Mouse (Mus musculus) G1E (cell line): Measurements from ENCODE around the gene Snx29. TPM values are rescaled to one million over a fixed set of nuclear protein-coding genes. Genes with fewer than 3 reads are reported as not detected.
"Not testable (repeated sequence)": the region's sequence is repeated elsewhere in the genome, so short reads cannot be mapped to it uniquely, and the experiment has no call there.

Source experiments
- ATAC-seq: 2 replicates; pipeline ENCODE4 v1.8.0; 2016; ENCODE audit warnings: mild to moderate bottlenecking; ENCODE audit not compliant: insufficient number of reproducible peaks, poor library complexity, low FRiP score, severe bottlenecking; ENCODE audit errors: extremely low read depth
- DNase-seq: peaks from one replicate; pipeline ENCODE4 v3.0.0; 2012; ENCODE audit warnings: low spot score
- H3K27me3 ChIP-seq: 2 replicates; pipeline ENCODE4 v1.6.1; 2012; ENCODE audit warnings: mild to moderate bottlenecking, low read length, inconsistent platforms; ENCODE audit not compliant: insufficient read depth
- H3K36me3 ChIP-seq: replicated peaks from 2 replicates; pipeline ENCODE3; 2012; ENCODE audit warnings: mild to moderate bottlenecking, inconsistent platforms
- H3K4me1 ChIP-seq: 2 replicates; pipeline ENCODE4 v1.6.1; 2012; ENCODE audit warnings: low read depth, low read length, inconsistent platforms, mixed read lengths; ENCODE audit not compliant: insufficient read depth
- H3K4me3 ChIP-seq: 2 replicates; pipeline ENCODE4 v1.5.1; 2012; ENCODE audit warnings: low read depth, mild to moderate bottlenecking, inconsistent platforms, low read length, moderate library complexity, mixed read lengths
- H3K9me3 ChIP-seq: replicated peaks from 2 replicates; pipeline ENCODE4 v1.6.1; 2012; ENCODE audit warnings: inconsistent platforms
- CTCF ChIP-seq: IDR thresholded peaks from 2 replicates; pipeline ENCODE4 v1.5.1; 2012; ENCODE audit warnings: low read depth, low read length, inconsistent platforms, mixed read lengths
- GATA1 ChIP-seq: IDR thresholded peaks from 2 replicates; pipeline ENCODE4 v1.6.1; 2012; ENCODE audit warnings: borderline replicate concordance, low read length, inconsistent platforms, mixed read lengths
- GATA2 ChIP-seq: IDR thresholded peaks from 2 replicates; pipeline ENCODE4 v1.6.1; 2012; ENCODE audit warnings: low read depth, low read length, inconsistent platforms, borderline replicate concordance
- POLR2AphosphoS5 ChIP-seq: IDR thresholded peaks from 2 replicates; pipeline ENCODE4 v1.6.1; 2012; ENCODE audit warnings: low read depth, low read length, inconsistent platforms; ENCODE audit not compliant: insufficient replicate concordance
- TAL1 ChIP-seq: conservative IDR thresholded peaks from 2 replicates; pipeline ENCODE4 v1.6.1; 2012; ENCODE audit warnings: low read depth, low read length, inconsistent platforms, mixed read lengths
- polyA plus RNA-seq: library from polyadenylated mRNA; stranded (reverse); fragments of >175 nt; gene quantifications from 2 replicates; pipeline ENCODE4 v1.2.3, GENCODE M21; 2012
- total RNA-seq, 2 experiments: library from RNA; stranded (forward) in 1 of 2; stranded (reverse) in 1 of 2; fragments of 200-1000 nt in 1 of 2; fragments of >200 nt in 1 of 2; fragmentation: Nextera tagmentation in 1 of 2; gene quantifications; 2 replicates each; pipeline ENCODE4 v1.2.3; 2014 to 2017

Gene Snx29
- total RNA-seq (2014; fragmentation: Nextera tagmentation) (7.8 and 9.1 TPM in 2 replicates), total RNA-seq (2017) (14.0 and 18.0 TPM in 2 replicates), polyA plus RNA-seq (3.9 and 4.4 TPM in 2 replicates)

DNA sequence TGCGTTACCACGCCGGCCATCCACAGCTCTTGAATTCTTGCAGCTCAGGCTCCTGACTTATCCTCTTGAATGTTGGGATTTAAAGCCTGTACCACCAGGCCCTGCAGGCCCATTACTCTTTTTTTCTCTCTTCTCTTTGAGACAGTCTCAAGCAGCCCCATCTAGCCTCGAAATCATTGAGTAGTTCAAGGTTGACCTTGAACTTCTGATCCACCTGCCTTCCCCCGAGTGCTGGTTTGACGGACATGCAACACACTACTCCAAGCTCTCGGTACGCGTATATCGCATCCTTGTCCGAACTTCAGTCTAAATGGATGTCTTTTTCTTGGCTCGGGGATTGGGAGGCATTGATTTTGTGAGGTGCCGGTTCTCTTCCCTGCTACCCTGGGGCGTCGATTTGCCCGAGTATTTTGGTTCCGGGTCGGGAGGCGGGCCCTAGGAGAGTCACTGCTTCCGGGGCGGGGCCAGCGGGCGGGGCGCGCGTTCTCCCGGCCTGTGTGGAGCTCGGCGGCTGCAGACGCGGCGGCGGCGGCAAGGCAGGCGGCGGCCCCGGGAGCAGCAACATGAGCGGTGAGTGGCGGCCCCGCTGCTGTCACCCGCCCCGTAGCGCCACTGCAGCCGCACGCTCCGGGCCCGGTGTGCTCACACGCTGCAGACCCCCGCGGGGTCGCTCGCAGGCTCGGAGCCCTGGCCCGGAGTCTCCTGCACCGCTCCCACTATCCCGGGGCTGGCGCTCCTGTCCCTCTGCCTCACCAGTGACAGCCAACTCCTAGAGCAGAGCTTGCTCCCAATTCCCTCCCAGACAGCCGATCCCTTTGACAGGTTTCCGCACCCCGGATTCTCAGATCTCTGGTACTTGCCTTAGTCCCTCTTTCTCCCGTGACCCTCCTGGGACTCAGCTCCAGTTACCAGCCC, at the start of gene Snx29:
Snx29 (plus strand) TSS at position 500 of the 915 bp plus-strand sequence.
- TF ChIP-seq CTCF (no peak), GATA1 (no peak), GATA2 (no peak), POLR2AphosphoS5 (no peak)
- Histone ChIP-seq H3K4me1 (peaks cover 17% of the 10 kb centered on the region), H3K36me3 (peaks cover 7% of the 10 kb centered on the region), H3K4me3 (peak within 1 kb of the TSS; percentile 88), H3K9me3 (no peaks in the 10 kb centered on the region), H3K27me3 (peaks cover 3% of the 10 kb centered on the region; the same call in 1 of the 2 replicates)
- DNase-seq (peak; percentile 89), ATAC-seq (peak; percentile 63)

DNA sequence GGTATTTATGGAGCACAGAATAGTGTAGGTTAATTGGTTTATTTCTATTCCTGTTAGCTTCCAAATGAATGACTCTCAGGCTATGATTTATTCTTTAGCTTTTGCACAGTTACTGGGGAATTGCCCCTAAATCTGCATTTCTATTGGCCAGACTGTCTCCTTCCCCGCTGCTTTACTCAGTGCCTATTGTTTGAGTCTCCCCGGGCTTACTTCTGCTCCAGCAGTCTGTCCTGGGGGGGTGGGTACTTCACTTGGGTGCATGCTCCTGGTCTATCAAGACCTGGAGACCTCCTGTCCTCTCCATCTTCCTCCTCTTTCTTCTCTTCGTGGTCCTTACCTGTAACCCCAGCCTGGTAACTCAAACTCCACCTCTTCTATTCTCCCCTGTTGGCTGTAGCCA, 45.8 kb upstream of the Snx29 start:
- no peak for ATAC-seq
- DNase-seq: no peak
- TF ChIP-seq GATA1: no peak
- no peak for TF ChIP-seq CTCF
- TF ChIP-seq TAL1: no peak
- TF ChIP-seq POLR2AphosphoS5: no peak
- TF ChIP-seq GATA2: no peak
- Histone ChIP-seq H3K4me3 (no peak overlapping the region), H3K9me3 (no peaks in the 10 kb centered on the region), H3K27me3 (peaks cover 2% of the 10 kb centered on the region; the same call in 1 of the 2 replicates), H3K4me1 (no peaks in the 10 kb centered on the region), H3K36me3 (no peaks in the 10 kb centered on the region)

DNA sequence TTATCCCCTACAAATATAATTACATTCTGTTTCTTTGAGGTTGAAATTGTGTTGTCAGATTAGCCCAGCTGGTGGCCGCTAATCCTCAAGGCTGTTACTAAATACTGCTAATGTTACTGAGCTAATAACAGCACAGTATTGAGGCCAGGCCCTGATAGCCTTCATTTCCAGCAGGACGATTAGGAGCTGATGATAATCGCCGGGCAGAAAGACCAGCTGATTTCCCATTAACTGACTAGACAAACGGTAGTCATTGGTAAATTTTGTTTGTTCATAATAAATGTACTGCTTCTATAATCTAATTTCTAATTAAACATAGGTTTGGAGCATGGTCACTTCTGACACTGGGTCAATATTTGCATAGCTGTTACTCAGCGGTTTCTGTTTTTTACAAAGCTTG, 43.9 kb upstream of the Snx29 start:
- Histone ChIP-seq H3K4me1 (no peaks in the 10 kb centered on the region), H3K36me3 (no peaks in the 10 kb centered on the region), H3K4me3 (no peak overlapping the region), H3K27me3 (peaks cover 2% of the 10 kb centered on the region; the same call in 1 of the 2 replicates), H3K9me3 (no peaks in the 10 kb centered on the region)
- ATAC-seq (no peak), DNase-seq (no peak)
- TF ChIP-seq GATA2 (no peak), TAL1 (no peak), POLR2AphosphoS5 (no peak), CTCF (no peak), GATA1 (no peak)

DNA sequence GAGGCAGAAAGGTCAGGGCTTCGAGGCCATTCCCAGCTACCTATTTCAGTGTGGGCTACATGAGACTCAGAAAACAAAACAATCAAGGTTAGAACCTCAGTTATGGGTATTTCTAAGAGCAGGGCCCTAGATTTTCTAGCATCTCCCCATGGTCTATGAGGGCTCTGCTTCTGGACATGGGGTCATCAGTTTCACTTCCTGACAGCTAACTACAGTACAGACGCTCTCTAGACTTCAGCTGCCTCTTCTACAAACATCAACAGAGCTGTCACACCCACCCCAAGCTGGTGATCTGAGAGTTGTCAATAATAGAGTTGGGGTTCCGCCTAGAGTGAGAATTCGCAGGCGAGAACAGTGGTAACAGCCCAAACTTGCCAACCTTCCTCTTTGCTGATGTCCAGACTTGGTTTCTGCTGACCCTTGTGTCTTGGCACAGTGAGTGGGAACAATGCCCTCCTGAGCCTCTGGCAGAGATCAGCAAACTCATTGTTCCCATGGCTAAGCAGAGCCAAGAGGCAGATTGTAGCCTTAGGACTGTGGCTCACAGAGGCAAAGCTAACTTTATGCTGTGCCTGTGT, 40.0 kb upstream of the Snx29 start:
- TF ChIP-seq GATA1 (no peak), POLR2AphosphoS5 (no peak), CTCF (no peak), GATA2 (no peak), TAL1 (no peak)
- DNase-seq: no peak
- no peaks in the 10 kb centered on the region for H3K36me3 ChIP-seq
- no peaks in the 10 kb centered on the region for H3K9me3 ChIP-seq
- 0 out of 2 replicates have a peak, but pooled peaks cover 7% of the 10 kb centered on the region for H3K4me1 ChIP-seq
- H3K4me3 ChIP-seq: no peak overlapping the region
- no peak for ATAC-seq
- peaks cover 2% of the 10 kb centered on the region; the same call in 1 of the 2 replicates for H3K27me3 ChIP-seq

DNA sequence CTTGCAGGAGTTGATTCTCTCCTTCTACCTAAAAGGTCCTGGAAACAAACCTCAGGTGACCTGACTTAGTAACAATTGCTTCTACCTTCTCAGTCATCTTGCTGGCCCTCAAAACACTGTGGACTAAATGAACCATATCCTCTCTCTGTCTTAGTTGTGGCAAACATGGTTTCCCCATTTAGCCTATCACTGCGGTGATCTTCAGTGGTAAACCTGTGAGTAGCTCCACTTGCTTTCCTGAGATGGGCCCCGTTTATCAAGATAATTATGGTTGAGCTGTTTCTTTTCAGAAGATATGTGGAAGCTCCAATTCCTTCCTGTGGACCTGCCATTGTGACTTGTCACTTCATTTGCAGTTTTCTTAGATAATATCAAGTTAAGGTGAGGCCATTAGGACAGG, 37.8 kb upstream of the Snx29 start:
- Histone ChIP-seq H3K36me3 (no peaks in the 10 kb centered on the region), H3K4me1 (0 out of 2 replicates have a peak, but pooled peaks cover 7% of the 10 kb centered on the region), H3K9me3 (peaks cover 10% of the 10 kb centered on the region), H3K4me3 (no peak overlapping the region), H3K27me3 (no peaks in the 10 kb centered on the region)
- DNase-seq: no peak
- TF ChIP-seq POLR2AphosphoS5 (no peak), GATA1 (no peak), CTCF (no peak), TAL1 (no peak), GATA2 (no peak)
- no peak for ATAC-seq

DNA sequence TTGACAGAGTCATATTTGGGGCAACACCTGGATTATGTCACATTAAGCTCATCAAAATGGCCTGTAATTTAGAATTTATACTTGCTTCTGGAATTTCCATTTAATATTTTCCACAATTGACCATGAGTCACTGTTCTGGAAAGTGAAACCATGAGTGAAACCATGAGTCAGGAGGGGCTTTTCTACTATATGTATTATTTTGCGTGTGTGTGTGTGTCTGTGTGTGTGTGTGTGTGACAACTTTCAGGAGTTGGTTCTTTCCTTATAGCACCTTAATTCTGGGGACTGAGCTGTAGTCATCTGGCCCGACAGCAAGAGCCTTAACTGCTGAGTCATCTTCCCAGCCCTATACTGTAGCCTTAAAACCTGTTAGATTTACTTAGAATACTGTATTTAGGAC, 36.8 kb upstream of the Snx29 start:
- ATAC-seq (no peak), DNase-seq (no peak)
- Histone ChIP-seq H3K9me3 (peaks cover 14% of the 10 kb centered on the region), H3K36me3 (no peaks in the 10 kb centered on the region), H3K4me3 (no peak overlapping the region), H3K27me3 (no peaks in the 10 kb centered on the region), H3K4me1 (0 out of 2 replicates have a peak, but pooled peaks cover 7% of the 10 kb centered on the region)
- TF ChIP-seq GATA1 (no peak), TAL1 (no peak), GATA2 (no peak), CTCF (no peak), POLR2AphosphoS5 (no peak)

DNA sequence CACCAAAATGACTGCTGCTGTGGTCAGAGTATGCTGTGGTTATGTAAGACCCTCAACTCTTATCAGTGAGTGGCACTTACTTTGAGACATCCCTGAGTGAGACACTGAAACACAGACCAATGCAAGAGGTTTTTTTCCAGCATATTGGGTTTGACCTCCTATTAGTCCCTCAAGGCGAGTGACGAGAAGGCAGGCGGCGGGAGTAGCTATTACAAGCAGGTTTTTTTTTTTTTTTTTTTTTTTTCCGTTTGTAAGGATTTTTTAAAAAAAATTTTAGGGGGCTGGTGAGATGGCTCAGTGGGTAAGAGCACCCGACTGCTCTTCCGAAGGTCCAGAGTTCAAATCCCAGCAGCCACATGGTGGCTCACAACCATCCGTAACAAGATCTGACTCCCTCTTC, 33.8 kb upstream of the Snx29 start:
- DNase-seq, H3K4me1 ChIP-seq, H3K4me3 ChIP-seq, H3K36me3 ChIP-seq, H3K27me3 ChIP-seq, ATAC-seq: not testable (repeated sequence)
- H3K9me3 ChIP-seq: peaks cover 14% of the 10 kb centered on the region

DNA sequence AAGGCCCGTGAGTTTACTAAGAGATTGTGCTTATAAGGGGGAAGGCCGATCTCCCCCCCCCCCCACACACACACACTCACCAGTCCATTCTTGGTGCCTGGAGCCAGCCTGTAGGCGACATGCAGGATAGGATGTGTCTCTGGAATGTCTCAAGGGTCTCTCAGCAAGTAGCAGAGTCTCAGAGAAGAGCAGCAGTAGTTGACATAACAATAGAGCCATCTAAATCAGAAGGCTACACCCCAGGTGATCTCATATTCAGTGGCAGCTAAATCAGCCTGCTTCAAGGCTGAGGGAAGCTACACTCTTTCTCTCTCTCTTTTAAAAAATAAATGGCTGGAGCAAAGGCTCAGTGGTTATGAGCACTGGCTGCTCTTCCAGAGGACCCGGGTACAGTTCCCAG, 27.1 kb upstream of the Snx29 start:
- H3K4me1 ChIP-seq, H3K36me3 ChIP-seq, H3K4me3 ChIP-seq, ATAC-seq, DNase-seq, H3K9me3 ChIP-seq, H3K27me3 ChIP-seq: not testable (repeated sequence)

DNA sequence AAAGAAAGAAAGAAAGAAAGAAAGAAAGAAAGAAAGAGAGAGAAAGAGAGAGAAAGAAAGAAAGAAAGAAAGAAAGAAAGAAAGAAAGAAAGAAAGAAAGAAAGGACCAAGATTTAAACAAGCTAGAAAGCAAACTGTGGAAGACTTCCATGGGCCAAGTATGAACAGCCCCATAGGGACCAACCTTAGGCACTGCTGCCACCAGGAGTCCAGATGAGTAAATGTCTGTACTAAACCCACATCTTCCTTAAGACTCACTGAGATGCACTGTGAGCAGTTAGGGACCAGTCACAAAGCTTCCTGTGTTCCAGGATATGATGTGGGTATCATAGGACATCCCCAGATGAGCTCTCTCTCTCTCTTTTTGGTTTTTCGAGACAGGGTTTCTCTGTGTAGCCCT, 25.0 kb upstream of the Snx29 start:
- ATAC-seq: peak; percentile 34; the same call in 1 of the 2 replicates
- not testable (repeated sequence) for DNase-seq, H3K9me3 ChIP-seq, H3K4me3 ChIP-seq, H3K27me3 ChIP-seq, H3K36me3 ChIP-seq, H3K4me1 ChIP-seq
